Mouse (Mus musculus): ENCODE data around the gene Kmt2c. TPM values are rescaled to one million over a fixed set of nuclear protein-coding genes. Genes with fewer than 3 reads are reported as not detected.

Kmt2c gene
- total and polyA plus RNA-seq, 3 experiments: 6.7 to 14.6 (median 12.7) TPM

DNA sequence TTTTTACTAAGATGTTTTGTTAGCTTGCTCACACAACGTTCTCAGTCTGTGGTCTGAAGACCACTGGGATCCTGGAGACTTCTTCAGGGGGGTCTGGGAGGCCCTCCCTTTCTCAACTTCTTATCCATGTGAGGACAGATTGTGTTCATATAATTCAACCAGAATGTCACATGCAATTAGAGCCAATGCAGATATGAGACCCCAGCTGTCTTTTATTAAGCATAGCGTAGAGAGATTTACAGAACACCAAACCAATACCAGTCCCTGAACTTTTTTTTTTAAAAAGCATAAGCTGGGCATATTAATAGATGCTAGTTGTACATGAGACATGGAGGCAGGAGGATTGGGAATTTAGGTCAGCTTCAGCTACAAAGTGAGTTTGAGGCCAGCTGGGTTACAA, 43.1 kb upstream of the Kmt2c start:
- TF ChIP-seq EP300 (IDR thresholded peaks at IDR 0.05; ENCODE audit: low read length): no peak
- no peak for TF ChIP-seq RCOR1 (conservative IDR thresholded peaks at IDR 0.05; ENCODE audit: low read depth, low read length)
- TF ChIP-seq BHLHE40 (IDR thresholded peaks at IDR 0.05; ENCODE audit: low read depth, low read length): no peak
- TF ChIP-seq SIN3A (IDR thresholded peaks at IDR 0.05; ENCODE audit: low read length): no peak
- TF ChIP-seq MEF2A (IDR thresholded peaks at IDR 0.05; ENCODE audit: borderline replicate concordance, low read depth, low read length): no peak
- TF ChIP-seq CHD1 (IDR thresholded peaks at IDR 0.05; ENCODE audit: low read depth, low read length): no peak
- no peak for TF ChIP-seq E2F4 (IDR thresholded peaks at IDR 0.05; ENCODE audit: insufficient replicate concordance, low read depth, low read length)
- TF ChIP-seq MAZ (IDR thresholded peaks at IDR 0.05; ENCODE audit: low read depth, low read length): no peak
- no peak for TF ChIP-seq CTCF (conservative IDR thresholded peaks at IDR 0.05 in 1 of 2, IDR thresholded peaks at IDR 0.05 in 1 of 2; ENCODE audit: low read depth in 2 of 2, low read length in 2 of 2)
- no peak for TF ChIP-seq RAD21 (IDR thresholded peaks at IDR 0.05; ENCODE audit: low read depth, low read length)
- Histone ChIP-seq H3K27ac (ENCODE audit: insufficient read depth, low read depth) (no peak overlapping the region), H3K4me1 (ENCODE audit: control insufficient read depth in 1 of 2, insufficient read depth in 2 of 2) (peaks cover 0 to 5% of the 10 kb centered on the region in 2 experiments; a peak in 1 of 4 replicates), H3K4me2 (ENCODE audit: insufficient read depth, low read depth, poor library complexity, severe bottlenecking) (no peak overlapping the region), H3K9me3 (replicated peaks; ENCODE audit: low read length) (peaks cover 22% of the 10 kb centered on the region), H3K27me3 (replicated peaks) (no peaks in the 10 kb centered on the region), H3K79me2 (replicated peaks; ENCODE audit: control insufficient read depth, extremely low read depth, insufficient read depth, poor library complexity, severe bottlenecking) (no peaks in the 10 kb centered on the region), H3K9ac (ENCODE audit: insufficient read depth, low read depth) (no peak overlapping the region), H3K36me3 (replicated peaks in 1 of 2; ENCODE audit: control insufficient read depth in 1 of 2, insufficient read depth in 1 of 2, low read length in 1 of 2) (no peaks in the 10 kb centered on the region), H3K4me3 (replicated peaks in 1 of 3; ENCODE audit: low read depth in 2 of 3, low read length in 2 of 3, poor library complexity in 1 of 3) (no peak overlapping the region)
- in situ Hi-C loops (cut with MboI; ENCODE audit: low pct_ligation_motif_present, low pct_unique_long_range_greater_than_20kb, low sequenced_read_pairs) (no loop called here), dilution Hi-C loops (cut with MboI; ENCODE audit: extremely low pct_ligation_motif_present, extremely low pct_unique_long_range_greater_than_20kb, low sequenced_read_pairs) (no loop called here)
- no peak for DNase-seq (ENCODE audit: extremely low read depth)

- Histone ChIP-seq H3K4me3 (replicated peaks in 1 of 3; ENCODE audit: low read depth in 2 of 3, low read length in 2 of 3, poor library complexity in 1 of 3) (no peak overlapping the region), H3K79me2 (replicated peaks; ENCODE audit: control insufficient read depth, extremely low read depth, insufficient read depth, poor library complexity, severe bottlenecking) (no peaks in the 10 kb centered on the region), H3K27me3 (replicated peaks) (no peaks in the 10 kb centered on the region), H3K27ac (ENCODE audit: insufficient read depth, low read depth) (no peak overlapping the region), H3K4me1 (ENCODE audit: control insufficient read depth in 1 of 2, insufficient read depth in 2 of 2) (peaks cover 0 to 5% of the 10 kb centered on the region in 2 experiments; a peak in 1 of 4 replicates), H3K9ac (ENCODE audit: insufficient read depth, low read depth) (no peak overlapping the region), H3K9me3 (replicated peaks; ENCODE audit: low read length) (peaks cover 22% of the 10 kb centered on the region), H3K36me3 (replicated peaks in 1 of 2; ENCODE audit: control insufficient read depth in 1 of 2, insufficient read depth in 1 of 2, low read length in 1 of 2) (no peaks in the 10 kb centered on the region), H3K4me2 (ENCODE audit: insufficient read depth, low read depth, poor library complexity, severe bottlenecking) (no peak overlapping the region)
- dilution Hi-C loops (cut with MboI; ENCODE audit: extremely low pct_ligation_motif_present, extremely low pct_unique_long_range_greater_than_20kb, low sequenced_read_pairs) (no loop called here), in situ Hi-C loops (cut with MboI; ENCODE audit: low pct_ligation_motif_present, low pct_unique_long_range_greater_than_20kb, low sequenced_read_pairs) (no loop called here)
- DNase-seq (ENCODE audit: extremely low read depth): no peak
- TF ChIP-seq USF1 (IDR thresholded peaks at IDR 0.05; ENCODE audit: low read depth, low read length) (no peak), ETS1 (conservative IDR thresholded peaks at IDR 0.05; ENCODE audit: low read depth, low read length) (no peak), ELF1 (IDR thresholded peaks at IDR 0.05; ENCODE audit: low read depth, low read length) (no peak), ZC3H11A (IDR thresholded peaks at IDR 0.05; ENCODE audit: low read depth, low read length) (no peak), E2F4 (IDR thresholded peaks at IDR 0.05; ENCODE audit: insufficient replicate concordance, low read depth, low read length) (no peak), UBTF (IDR thresholded peaks at IDR 0.05; ENCODE audit: low read depth, low read length) (no peak), ZMIZ1 (IDR thresholded peaks at IDR 0.05; ENCODE audit: low read depth, low read length) (no peak), MAX (IDR thresholded peaks at IDR 0.05; ENCODE audit: low read length) (no peak), ZNF384 (IDR thresholded peaks at IDR 0.05; ENCODE audit: low read depth, low read length) (no peak), MYC (IDR thresholded peaks at IDR 0.05; ENCODE audit: low read depth, low read length) (no peak), MAZ (IDR thresholded peaks at IDR 0.05; ENCODE audit: low read depth, low read length) (no peak), POLR2AphosphoS2 (IDR thresholded peaks at IDR 0.05; ENCODE audit: low read depth, low read length) (no peak), EP300 (IDR thresholded peaks at IDR 0.05; ENCODE audit: low read length) (no peak), USF2 (conservative IDR thresholded peaks at IDR 0.05; ENCODE audit: low read depth, low read length) (no peak), HCFC1 (IDR thresholded peaks at IDR 0.05; ENCODE audit: low read depth, low read length) (no peak)
These were observed 42.3 kb upstream of the Kmt2c start for GRCm38 (mm10) chr5:25540921-25541320.
